Mouse (Mus musculus) urinary bladder, postnatal 36 days (tissue): ENCODE measurements around the gene 4930590J08Rik.
"Not testable (repeated sequence)": the region's sequence is repeated elsewhere in the genome, so short reads cannot be mapped to it uniquely, and the experiment has no call there.

Experiments
- DNase-seq, 2 experiments: peaks; one replicate each; pipeline ENCODE4 v3.0.0; 2022; ENCODE audit warnings: low spot score in 2 of 2, mixed read lengths in 1 of 2

4930590J08Rik gene

GRCm38 (mm10) chr6:91902509-91902908, at the start of gene 4930590J08Rik:
Gene 4930590J08Rik, plus strand, starts transcription at chr6:91902809.
- not testable (repeated sequence) for DNase-seq

GRCm38 (mm10) chr6:91858339-91858738, 44.3 kb upstream of the 4930590J08Rik start:
- DNase-seq, result no peak

- DNase-seq, result no peak
Observed at GRCm38 (mm10) chr6:91862848-91863247, 39.8 kb upstream of the 4930590J08Rik start.

DNA sequence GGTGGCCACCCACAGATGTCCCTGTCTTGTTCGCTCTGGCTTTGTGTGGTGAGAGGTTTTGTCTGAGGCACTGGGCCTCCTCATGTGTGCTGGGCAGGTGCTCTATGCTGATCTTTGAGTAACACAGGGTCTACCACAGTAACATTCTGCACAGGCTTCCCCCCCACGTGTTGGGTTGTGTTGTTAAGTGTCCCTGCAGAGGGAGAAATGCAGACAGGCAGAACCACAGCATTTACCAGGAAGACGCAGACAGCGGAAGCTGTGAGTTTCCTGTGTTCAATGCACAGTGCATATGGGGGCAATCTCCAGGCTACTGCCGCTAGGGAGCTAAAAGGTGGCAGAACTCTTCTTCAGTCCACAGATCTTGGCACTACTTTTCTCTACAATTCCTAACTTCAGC, 38.0 kb upstream of the 4930590J08Rik start:
- DNase-seq, result no peak

GRCm38 (mm10) chr6:91865601-91866000, 37.0 kb upstream of the 4930590J08Rik start:
- DNase-seq, result no peak

DNA sequence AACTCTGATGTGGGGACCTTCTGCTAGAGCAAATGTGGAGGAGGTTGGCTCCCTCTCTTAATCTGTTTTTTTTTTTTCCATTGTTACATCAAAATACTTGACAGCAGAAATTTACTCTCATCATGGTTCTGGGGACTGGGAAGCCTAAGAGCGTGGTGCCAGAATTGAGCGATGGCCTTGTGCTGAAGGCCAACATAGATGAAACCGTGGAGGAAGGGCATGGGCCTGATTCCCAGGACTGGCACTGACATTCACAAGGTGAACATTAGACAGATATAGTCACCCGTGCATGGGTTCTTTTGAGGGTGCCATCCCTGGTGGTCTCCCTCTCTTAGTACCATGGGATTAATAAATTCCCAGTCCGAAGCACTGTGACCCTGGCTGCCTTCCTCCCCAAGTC, 34.5 kb upstream of the 4930590J08Rik start:
- no peak for DNase-seq

DNA sequence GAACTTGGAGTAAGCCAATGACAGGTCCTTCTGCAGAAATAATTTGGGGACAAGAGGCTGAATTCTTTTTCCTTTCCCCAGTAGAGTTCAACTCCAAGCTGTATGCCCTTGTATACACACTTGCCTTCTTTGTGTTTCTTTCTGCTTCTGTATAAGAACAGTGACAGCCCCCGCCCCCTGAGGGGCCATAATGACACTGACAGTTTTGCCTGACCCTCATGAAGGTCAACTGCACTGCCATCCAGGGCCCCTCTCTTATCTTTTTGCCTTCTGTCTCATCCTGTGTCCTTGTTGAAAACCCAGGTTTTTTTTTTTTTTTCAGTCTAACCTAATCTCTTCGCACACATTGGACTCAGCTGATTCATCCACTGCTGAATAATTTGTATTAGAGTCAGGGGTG, 29.8 kb upstream of the 4930590J08Rik start:
- DNase-seq, result no peak

DNA sequence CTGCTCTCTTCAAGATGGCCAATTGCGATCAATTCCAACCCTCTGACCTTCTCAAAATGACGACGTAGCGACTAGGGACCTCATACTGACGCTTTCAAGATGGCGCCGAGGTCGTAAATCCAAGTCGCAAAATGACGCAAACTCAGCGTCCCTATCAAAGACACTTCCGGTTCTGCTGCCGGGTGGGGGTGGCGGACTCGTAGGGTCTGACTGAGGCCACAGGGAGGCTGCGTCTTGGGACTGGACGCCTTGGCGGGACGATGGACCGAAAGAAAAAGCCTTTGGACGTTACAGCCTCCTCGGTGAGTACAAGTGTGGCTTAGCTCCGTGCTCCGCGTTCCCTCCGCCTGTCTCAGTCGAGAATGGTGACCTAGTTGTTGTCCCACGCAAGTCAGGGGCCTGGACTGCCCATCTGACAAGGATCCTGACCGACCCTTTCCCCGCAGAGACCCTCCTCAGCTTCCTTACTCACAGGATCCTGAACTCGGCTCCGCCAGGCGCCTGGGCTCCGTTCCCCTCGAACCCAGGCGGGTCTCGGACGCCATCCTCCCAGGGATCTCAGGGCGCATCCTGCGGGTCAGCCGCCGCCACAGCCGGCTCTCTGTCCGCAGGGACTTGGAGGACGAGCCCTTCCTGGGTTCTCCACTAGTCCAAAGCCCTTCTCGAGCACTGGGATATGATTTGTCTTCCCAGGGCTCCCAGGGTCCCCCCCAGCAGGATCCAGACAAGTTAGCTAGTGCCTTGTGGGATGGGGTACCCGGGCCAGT, 24.5 kb upstream of the 4930590J08Rik start, which contains the start of gene Ccdc174:
Gene Ccdc174 (plus strand): TSS at position 169 of the 767 bp plus-strand sequence.
- peak; percentile 89 to 92 for DNase-seq

DNA sequence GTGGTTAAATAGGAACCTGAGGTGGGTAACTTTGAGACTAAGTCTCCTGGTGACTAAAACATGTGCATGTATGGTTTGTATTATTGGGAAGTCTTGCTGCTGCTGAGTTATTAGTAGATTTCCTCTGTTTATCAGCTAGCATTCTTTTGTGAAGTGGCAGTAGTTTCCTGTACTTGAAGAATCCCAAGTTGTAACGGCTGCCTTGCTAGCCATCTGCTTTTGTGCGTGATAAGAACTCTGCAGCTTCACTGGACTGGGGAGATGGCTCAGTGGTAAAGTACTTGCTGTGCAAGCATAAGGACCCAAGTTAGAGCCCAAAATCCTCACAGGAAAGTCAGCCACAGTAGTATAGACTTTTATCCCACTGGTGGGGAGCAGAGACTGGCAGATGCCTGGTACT, 18.8 kb upstream of the 4930590J08Rik start:
- DNase-seq, result no peak

DNA sequence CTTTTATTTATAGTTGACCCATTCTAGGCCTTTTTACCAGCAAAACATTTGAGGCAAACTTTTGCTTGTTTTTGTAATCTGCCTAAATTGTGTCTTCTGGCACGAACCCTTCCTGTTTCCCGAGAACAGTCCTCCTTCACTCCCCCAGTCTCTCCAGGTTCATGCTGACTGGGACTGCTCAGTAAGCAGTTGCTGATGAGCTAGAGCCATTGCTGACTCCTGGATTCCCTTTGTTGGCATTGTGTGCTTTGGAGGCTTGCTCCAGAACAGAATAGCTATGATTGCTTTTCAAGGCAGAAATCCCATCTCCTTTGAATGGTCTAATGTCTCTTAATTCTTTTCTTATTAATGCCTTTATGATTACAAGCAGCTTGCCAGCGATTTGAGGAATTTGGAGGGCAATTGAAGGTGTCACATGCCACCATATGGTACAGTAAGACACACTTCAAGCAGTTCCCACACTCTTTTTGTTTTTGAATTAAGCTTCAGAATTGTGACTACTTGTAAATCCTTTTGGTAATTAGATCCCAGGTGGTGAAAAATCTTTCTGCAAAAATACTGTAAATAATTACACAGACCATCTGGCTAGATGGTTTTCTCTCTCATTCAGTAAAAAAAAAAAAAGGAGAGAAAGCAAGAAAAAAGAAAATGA, 13.2 kb upstream of the 4930590J08Rik start:
- DNase-seq, result no peak

GRCm38 (mm10) chr6:91890615-91891014, 12.0 kb upstream of the 4930590J08Rik start:
- DNase-seq, result no peak

DNA sequence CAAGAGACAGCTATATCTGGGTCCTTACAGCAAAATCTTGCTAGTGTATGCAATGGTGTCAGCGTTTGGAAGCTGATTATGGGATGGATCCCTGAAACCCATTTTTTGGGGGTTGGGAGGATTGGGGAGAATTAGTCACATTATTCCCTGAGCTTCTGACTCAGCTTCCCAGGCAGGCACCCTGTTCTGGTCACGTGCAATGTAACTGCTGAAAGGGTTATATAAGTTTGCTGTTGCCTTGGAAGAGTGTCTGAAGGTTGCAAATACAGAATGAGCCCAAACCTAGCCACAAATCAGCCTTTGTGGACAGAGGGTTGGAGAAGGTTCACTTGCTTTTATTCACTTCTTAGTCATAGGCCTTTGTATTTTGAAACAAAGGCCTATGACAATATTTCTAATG, 10.8 kb upstream of the 4930590J08Rik start:
- no peak for DNase-seq

DNA sequence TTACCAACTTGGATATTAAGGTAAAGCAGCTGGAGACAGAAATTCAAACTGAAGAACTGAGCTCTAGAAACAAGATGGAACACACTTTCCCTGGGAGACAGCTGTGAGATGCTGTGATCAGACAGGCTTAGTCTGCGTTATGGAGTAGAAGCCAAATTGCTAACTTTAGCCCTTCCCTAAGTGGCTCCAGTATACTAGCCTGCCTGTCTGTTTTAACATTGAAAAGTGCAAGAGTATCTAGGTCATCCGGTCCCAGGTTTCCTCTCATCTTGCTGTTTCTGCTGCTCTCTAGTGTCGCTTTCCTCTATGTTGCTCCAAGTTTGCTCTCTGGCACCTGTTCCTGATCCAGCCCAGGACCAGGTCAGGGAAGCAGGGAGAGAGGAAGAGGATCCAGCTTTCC, 5.8 kb upstream of the 4930590J08Rik start:
- DNase-seq, result no peak

DNA sequence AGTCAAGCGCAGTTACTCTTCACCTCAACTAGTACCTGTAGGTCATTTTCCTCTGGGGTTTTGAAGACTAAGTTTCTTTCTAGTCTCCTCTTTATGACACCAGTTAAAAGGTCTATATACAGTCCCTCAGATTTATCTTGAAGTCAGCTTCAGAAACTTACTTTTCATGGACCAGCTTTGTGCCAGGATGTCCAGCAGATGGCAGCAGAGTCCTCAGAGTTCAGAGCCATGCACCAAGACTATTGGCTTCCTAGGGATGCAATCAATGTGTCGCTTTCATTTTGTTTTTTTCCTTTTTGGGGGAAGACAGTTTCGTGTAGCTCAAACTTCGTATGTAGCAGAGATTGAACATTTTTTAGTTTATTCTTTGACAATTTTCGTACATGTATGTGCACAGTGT, 1.1 kb upstream of the 4930590J08Rik start:
- DNase-seq, result peak; percentile 52 to 69

GRCm38 (mm10) chr6:91914011-91914410, 11.4 kb downstream of the 4930590J08Rik start:
- no peak for DNase-seq

- DNase-seq, result no peak
Observed at GRCm38 (mm10) chr6:91917286-91917685, 14.7 kb downstream of the 4930590J08Rik start.

DNA sequence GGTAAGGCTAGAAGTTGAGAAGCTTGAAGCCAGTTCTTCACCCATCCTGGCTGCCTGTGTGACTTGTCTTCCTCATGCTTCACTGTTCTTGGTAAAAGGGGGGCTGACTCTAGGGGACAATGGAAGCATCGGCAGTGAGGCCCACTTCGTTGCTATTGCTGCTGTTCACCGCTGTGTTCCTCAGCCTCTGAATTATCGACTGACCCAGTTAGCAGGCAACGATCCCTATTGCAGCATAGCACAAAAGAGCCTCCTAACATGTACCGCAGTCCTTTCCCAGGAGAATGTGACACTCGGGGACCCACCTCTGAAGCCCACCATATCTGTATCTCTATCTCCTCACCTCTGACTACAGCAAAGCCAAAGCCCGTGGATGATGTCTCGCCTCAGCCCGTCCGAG, 15.1 kb downstream of the 4930590J08Rik start:
- no peak for DNase-seq

DNA sequence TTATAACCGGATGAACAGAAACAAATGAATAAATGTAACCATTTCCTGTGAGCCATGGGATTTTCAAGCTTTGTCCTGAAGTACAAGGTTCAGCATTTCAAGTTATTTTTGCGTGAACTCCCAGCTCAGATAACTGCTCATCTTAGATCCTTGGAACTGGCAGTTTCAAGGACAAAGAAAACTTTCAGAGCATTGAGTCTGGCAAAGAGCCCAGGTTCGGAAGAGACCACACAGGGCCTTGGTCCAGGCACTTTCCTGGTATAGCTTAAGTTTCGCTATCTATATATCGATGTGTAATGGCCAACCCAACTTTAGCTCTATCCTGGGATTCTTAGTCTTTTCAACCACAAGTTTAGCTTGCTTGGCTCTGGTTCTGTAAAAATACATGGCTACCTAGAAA, 28.6 kb downstream of the 4930590J08Rik start:
- DNase-seq, result no peak

GRCm38 (mm10) chr6:91938491-91938890, 35.9 kb downstream of the 4930590J08Rik start:
- DNase-seq, result no peak

GRCm38 (mm10) chr6:91948426-91948825, 45.8 kb downstream of the 4930590J08Rik start:
- DNase-seq, result no peak

DNA sequence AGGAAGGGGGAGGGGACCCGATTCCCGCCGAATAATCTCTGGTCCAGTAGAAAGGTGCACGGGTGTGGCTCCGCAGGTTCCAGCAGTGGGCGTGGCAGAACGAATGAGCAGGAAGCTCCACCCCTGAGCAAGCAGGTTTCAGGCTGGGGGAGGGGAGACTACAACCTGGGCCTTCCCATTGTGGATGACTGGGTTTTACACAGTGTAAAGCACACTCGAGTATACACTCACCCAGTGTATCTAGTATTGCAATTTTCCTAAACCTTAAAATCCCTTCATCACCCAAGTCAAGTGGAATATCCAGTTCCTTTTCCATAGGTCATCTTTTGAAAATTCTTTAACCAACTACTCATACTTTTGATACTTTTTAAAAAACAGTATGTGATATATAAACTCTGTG, 55.4 kb downstream of the 4930590J08Rik start:
- not testable (repeated sequence) for DNase-seq

DNA sequence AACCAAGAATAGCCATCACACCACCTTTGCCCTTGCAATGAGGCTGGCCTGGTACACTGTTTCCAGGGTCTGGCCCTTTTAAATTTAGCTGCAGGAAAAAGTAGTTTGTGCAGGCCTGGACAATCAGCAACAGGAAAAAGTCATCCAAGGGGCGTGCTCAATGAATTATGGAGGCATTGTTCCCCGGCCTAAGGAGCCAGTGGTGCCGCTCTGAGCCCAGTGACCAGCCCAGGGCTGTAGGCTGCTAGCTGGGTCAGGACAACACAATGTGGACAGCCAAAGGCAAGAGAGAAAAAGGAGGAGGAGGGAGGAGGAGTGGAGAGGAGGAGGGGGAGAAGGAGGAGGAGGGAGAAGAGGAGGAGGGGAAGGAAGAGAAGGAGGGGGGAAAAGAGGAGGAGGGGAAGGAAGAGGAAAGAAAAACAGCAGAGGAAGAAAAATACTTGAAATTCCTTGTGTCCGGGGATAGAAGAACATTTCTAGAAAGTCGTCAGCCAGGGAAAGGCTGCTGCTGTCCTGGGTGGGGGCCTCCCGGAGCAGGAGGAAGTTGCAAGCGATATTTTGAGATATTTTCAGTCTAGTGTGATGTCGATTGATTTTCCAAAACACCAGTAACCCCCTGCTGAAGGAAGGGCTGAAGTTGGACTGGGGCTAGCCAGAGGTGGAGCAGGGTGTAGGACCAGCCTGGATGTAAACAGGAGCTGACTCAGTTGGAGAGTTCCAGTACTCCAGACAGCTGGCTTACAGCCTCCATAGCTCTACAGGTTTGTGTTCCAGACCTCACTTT, 57.6 kb downstream of the 4930590J08Rik start:
- peak in 1 of 2 experiments; percentile 17 for DNase-seq
